13 mouse cellular contexts compared by ENCODE assay signal in genomic region chr11:114257061-114257460, GRCm38 (mm10).
"Had no signal": no experiment of that assay in that cellular context is flagged by ENCODE, and none has a peak within 500 bp of the region (broad histone marks: within the 10 kb centered on the region; RNA-seq: fewer than 3 reads in every experiment).

No protein-coding gene starts in this region.

- DNase-seq: retina, postnatal 1 day; right cerebral cortex, postnatal 14 days; right cerebral cortex, postnatal 25 days; right cerebral cortex, postnatal 4 days; spleen, adult 18-20 months; thymus, adult 18-20 months; thymus, postnatal 36 days had no signal

- H3K27ac ChIP-seq: neural tube, embryonic 12.5 days; neural tube, embryonic 13.5 days; neural tube, embryonic 15.5 days; stomach, embryonic 15.5 days; stomach, postnatal 0 days had no signal

- H3K4me1 ChIP-seq: neural tube, embryonic 12.5 days; neural tube, embryonic 13.5 days; neural tube, embryonic 15.5 days; stomach, embryonic 15.5 days had no signal

- H3K4me3 ChIP-seq: myocyte; neural tube, embryonic 12.5 days; neural tube, embryonic 13.5 days; neural tube, embryonic 15.5 days; stomach, embryonic 15.5 days had no signal

- H3K36me3 ChIP-seq: neural tube, embryonic 12.5 days; neural tube, embryonic 13.5 days; neural tube, embryonic 15.5 days; stomach, embryonic 15.5 days had no signal

- H3K27me3 ChIP-seq: neural tube, embryonic 12.5 days; neural tube, embryonic 13.5 days had no signal
